Mouse (Mus musculus): ENCODE results near the gene Nfkbie. TPM values are rescaled to one million over a fixed set of nuclear protein-coding genes. Genes with fewer than 3 reads are reported as not detected.

The Nfkbie gene
- polyA plus RNA-seq (2012; rRNA removed): 1.6 and 2.3 TPM in 2 replicates

GRCm38 (mm10) chr17:45555452-45556106 is at the start of gene Nfkbie:
TSS of gene Nfkbie (plus strand) at chr17:45555703.

GRCm38 (mm10) chr17:45506700-45507189 is 48.8 kb upstream of the Nfkbie start, which contains the start of gene Aars2:
TSS of gene Aars2 (plus strand) at chr17:45506841.

DNA sequence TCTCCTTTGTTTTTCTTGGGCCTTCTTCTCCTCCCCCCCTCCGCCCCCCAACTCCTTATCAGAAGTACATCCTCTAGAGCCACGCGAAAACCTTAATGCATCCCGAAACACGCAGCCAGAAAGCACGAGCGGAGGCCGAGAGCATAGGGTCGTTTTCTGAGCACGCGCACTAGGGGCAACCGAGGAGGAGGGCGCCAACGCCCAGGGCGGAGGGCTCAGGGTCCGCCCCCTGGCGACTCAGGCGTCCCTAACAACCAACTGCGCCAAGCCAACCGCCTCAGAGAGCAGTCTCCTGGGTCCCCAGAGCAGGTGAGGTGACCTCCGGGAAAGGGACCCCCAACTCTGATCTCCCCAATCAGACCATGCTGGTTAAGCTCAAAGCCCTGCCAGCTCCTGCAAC is 32.2 kb upstream of the Nfkbie start, which contains the start of gene Tcte1:
TSS of gene Tcte1 (plus strand) at position 172 of the 400 bp plus-strand sequence.

GRCm38 (mm10) chr17:45549617-45550181 is 5.8 kb upstream of the Nfkbie start, which contains the start of gene Tmem151b:
TSS of gene Tmem151b (minus strand) at chr17:45549677.

DNA sequence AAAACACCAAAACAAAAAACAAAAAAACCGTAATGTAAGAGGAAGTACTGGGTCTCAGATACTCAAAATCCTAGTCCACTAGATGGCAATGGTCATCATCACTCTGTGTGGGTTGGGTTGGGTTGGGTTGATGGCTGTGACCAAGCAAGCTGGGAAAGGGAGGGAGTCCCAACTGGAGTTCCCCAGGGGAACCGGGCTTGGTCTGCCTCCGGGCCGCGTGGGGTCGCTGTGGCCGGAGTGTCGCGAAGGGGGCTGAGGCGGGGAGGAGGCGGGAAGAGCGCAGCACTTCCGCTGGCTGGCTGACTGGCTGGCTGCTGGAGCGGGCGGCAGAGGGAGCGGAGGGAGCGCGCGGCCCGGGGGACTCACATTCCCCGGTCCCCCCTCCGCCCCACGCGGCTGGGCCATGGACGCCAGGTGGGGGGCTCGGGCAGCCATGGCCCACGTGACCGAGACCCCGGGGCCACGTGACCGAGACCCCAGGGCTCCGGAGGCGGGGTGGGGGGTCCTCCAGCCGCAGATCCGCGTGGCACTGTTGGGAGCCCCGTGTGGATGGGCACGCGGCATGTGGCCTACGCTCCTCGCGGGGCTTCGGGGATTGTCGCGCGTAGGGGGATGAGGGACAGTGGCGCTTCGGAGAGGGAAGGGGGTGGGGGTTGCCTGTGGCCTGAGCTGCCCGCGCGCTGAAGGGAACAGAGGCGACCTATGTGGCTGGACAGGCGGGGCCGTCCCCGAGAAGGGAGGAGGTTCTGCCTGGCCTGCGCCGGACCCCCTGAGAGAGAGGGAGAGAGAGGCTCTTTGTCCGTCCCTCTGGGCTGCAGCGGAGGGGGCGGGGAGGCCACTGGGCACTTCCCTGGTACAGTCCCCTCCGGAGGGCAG is 8.4 kb downstream of the Nfkbie start, which contains the start of gene Slc35b2:
TSS of gene Slc35b2 (plus strand) at position 220 of the 876 bp plus-strand sequence.

GRCm38 (mm10) chr17:45573087-45573779 is 17.7 kb downstream of the Nfkbie start, which contains the start of gene Hsp90ab1:
TSS of gene Hsp90ab1 (minus strand) at chr17:45573271.

GRCm38 (mm10) chr17:45599446-45600242 is 44.1 kb downstream of the Nfkbie start, which contains the start of gene Slc29a1:
TSS of gene Slc29a1 (minus strand) at chr17:45599606.

GRCm38 (mm10) chr17:45601877-45602304 is 46.4 kb downstream of the Nfkbie start, which contains the start of gene Mymx:
TSS of gene Mymx (minus strand) at chr17:45602102.

Other genes with a start within 250 kb of the Nfkbie start
- gene Cdc5l, start 122.0 kb upstream of the Nfkbie start, polyA plus RNA-seq (2012; rRNA removed): 1.7 and 2.1 TPM in 2 replicates
- gene Spats1, start 80.3 kb upstream of the Nfkbie start, polyA plus RNA-seq (2012; rRNA removed): not detected in 2 replicates
- 7.3 and 9.6 TPM in 2 replicates for gene Aars2, start 48.9 kb upstream of the Nfkbie start, polyA plus RNA-seq (2012; rRNA removed)
- not detected in 2 replicates for gene Tcte1, start 32.3 kb upstream of the Nfkbie start, polyA plus RNA-seq (2012; rRNA removed)
- 0.21 and 0.31 TPM in 2 replicates for gene Tmem151b, start 6.0 kb upstream of the Nfkbie start, polyA plus RNA-seq (2012; rRNA removed)
- 50.4 and 107 TPM in 2 replicates for gene Slc35b2, start 8.2 kb downstream of the Nfkbie start, polyA plus RNA-seq (2012; rRNA removed)
- 104 and 106 TPM in 2 replicates for gene Hsp90ab1, start 17.6 kb downstream of the Nfkbie start, polyA plus RNA-seq (2012; rRNA removed)
- gene Slc29a1, start 43.9 kb downstream of the Nfkbie start, polyA plus RNA-seq (2012; rRNA removed): 32.4 and 42.7 TPM in 2 replicates
- gene Mymx, start 46.4 kb downstream of the Nfkbie start, polyA plus RNA-seq (2012; rRNA removed): 0.87 TPM in 1 of 2 replicates, not detected in the other
- not detected in 2 replicates for gene Capn11, start 103.6 kb downstream of the Nfkbie start, polyA plus RNA-seq (2012; rRNA removed)
- gene Mrpl14, start 130.6 kb downstream of the Nfkbie start, polyA plus RNA-seq (2012; rRNA removed): 122 and 223 TPM in 2 replicates
- gene Tmem63b, start 131.2 kb downstream of the Nfkbie start, polyA plus RNA-seq (2012; rRNA removed): 72.0 and 73.9 TPM in 2 replicates
- gene 1600014C23Rik, start 178.1 kb downstream of the Nfkbie start, polyA plus RNA-seq (2012; rRNA removed): not detected in 2 replicates